Mouse (Mus musculus): ENCODE measurements around the gene Pcbp1.
"Not testable (repeated sequence)": the region's sequence is repeated elsewhere in the genome, so short reads cannot be mapped to it uniquely, and the experiment has no call there.

Pcbp1 gene

DNA sequence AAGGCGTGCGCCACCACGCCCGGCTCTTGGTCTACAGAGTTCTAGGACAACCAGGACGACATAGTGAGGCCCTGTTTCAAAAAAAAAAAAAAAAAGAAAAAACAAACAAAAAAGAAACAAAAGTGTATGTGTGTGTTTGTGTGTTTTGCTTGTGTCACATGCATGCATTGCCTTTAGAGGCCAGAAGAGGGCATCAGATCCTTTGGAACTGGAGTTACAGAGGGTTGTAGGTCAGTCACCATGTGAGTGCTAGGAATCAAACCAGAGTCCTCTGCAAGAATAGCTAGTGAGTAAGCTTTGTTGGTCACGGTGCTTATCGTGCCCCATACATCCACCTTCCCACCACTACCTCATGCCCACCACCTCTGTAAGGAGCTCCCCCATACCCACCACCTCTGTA, 31.4 kb downstream of the Pcbp1 start:
- no peak for DNase-seq (ENCODE audit: low read depth, low spot score)

DNA sequence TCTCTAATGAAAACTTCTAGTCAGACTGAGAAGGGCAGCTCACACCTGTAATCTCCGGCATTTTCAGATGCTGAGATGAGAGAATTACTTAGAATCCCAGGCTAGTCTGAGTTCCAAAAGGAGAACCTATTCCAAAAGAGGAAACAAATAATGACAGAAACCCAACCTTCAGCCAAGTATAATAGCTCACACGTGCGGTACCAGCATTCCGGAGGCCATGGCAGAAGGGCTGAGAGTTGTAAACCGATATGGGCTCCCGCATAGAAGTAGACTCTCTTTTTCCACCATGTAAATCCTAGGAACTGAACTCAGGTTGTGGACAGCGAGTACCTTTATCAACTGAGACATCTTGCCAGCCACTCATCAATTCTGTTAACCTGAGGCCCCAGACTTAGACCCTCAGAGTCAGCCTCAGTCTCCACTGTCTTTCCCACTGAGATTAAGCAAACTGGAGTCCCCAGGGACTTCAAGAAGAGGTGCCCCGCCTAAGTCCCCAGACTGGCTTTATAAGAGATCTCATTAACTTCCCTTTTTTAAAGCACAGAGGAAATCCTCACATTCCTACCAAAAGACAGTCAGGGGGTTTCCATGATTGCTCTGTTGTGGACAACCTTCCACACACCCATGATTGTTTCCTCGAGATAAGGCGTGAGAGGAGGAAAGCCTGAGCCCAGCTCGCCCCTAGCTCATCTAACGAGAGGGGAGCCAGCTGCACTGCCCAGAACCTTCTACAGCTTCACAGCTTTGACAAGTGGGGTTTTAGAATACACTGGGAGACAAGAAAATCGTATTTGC, 32.5 kb downstream of the Pcbp1 start:
- no peak for DNase-seq (ENCODE audit: low read depth, low spot score)

DNA sequence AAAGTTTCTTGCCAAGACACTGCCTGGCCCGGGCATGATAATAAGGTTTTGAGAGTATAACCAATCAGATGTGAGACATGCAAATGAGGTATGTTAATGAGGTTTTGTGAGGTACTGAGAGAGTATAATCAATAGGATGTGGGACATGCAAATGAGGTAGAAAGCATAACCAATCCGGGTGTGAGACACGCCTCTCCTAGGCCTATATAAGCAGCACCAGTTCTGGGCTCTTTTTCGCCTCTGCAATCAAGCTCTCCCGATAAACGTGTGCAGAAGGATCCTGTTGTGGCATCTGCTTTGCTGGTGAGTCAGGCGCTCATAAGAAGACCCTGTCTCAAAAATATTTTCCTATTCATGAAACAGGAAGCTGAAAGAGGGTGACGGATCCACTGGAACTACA, 35.7 kb downstream of the Pcbp1 start:
- DNase-seq (ENCODE audit: low read depth, low spot score), result not testable (repeated sequence)

DNA sequence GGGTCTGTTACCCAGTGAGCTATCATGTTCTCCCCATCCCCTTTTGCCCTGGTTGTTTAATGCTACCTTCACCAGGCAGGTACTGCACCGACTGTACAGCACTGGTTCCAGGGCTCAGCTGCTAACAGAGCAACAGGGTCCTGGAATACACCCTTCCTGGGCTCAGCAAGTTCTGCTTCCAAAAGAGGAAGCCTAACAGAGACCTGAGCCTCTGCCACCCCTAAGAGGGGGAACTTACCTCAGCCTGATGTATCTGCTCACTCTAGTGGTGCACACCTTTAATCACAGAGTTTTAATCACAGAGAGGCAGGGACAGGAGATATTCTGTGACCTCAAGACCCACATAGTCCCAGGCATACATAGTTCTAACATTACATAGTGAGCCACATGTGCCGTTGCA, 36.2 kb downstream of the Pcbp1 start:
- DNase-seq (ENCODE audit: low read depth, low spot score), result no peak

DNA sequence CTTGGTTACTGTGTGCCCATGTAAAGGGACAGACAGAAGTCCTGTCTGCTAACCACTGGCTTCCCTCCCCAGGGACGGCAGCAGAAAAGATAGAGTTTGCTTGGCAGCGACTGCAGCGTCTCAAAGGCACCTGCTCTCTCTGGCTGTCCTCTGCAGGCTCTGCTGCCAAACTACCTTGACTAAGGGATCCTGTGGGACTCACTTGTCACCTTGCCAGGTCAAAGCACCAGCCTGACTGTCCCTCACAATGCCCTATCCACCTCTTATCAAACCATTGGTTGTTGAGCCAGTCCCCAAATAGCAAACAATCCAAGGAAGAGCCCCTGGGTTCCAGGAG, 38.0 kb downstream of the Pcbp1 start:
- DNase-seq (ENCODE audit: low read depth, low spot score), result no peak

DNA sequence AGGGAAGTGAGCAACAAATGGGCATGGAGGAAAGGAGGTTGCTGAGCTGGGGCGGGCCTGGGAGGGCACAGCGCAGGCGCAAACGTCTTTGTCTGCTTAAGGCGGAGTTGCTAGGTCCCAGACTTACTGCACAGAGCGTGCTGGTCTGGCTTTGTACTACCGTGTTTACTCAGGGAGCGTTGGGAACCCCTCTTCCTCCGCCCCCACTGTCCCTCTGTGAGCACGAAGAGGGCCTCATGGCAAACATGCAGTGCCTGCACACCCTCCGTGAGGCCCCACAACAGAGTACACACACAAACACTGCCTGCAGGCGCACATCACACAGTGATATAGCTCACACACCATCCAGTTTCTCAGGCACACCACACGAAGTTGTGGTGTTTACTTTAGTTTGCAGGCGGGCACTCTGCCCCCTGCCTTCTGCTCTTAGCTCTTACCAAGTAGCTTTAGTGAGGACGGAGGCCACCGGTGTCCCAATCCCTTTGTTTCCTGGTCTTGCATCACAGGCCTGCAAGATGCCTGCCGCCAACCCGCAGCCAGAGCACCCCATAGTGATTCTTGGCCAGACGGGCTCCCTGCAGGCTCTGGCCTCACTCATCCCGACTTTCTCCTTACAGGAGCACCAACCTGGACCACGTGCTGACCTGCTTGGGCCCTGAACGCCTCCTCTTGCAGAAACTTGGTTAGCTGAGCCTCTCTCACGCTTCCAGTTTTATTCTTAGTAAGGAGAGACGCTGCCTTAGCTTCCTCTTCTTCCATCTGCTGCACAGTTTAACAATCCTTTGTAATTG, 38.6 kb downstream of the Pcbp1 start:
- peak; percentile 84 for DNase-seq (ENCODE audit: low read depth, low spot score)

DNA sequence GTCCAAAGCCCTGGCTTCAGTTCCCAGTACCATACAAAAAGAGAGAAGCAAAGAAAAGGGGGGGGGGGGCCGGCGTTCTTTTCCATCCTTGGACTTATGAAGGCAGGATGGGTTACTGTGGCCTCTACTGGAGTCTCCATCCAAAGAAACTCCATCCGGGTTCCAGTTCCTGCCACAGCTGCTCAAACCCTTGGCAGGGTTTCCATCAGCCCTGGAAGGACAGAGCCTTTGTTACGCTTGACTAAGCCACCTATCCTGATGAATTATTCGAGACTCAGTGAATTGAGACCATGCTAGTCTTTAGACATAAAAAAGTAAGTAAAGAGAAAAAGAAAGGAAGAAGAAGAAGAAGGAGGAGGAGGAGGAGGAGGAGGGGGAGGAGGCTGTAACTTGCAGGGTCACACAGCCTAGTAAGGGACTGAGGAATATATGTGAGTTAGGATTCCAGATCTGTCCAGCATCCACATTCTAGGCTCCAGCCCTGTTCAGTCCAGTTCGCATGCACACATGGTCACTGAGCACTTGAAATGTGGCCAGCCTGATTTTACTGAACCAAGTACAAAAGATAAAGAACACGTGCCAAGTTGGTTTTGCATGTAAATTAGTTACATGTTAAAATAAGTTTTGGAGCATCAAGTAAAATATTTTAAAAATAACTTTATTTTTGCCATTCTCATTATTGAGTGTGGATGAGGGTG, 40.0 kb downstream of the Pcbp1 start:
- DNase-seq (ENCODE audit: low read depth, low spot score), result no peak

DNA sequence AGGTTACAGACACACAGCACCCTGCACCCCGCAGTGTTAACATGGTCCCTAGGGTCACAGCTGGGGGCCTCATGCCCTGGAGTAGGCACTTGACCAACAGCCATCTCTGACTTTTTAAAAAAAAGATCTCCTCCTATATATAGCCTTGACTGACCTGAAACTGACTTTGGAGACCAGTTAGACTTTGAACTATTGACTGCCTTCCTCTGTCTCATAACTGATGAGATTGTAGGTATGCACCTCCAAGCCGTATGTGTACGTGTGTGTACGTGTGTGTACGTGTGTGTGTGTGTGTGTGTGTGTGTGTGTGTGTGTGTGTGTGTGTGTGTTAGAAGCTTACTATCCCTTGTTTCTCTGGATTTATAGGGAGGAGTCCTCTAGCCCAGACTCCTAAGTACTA, 44.2 kb downstream of the Pcbp1 start:
- no peak for DNase-seq (ENCODE audit: low read depth, low spot score)

DNA sequence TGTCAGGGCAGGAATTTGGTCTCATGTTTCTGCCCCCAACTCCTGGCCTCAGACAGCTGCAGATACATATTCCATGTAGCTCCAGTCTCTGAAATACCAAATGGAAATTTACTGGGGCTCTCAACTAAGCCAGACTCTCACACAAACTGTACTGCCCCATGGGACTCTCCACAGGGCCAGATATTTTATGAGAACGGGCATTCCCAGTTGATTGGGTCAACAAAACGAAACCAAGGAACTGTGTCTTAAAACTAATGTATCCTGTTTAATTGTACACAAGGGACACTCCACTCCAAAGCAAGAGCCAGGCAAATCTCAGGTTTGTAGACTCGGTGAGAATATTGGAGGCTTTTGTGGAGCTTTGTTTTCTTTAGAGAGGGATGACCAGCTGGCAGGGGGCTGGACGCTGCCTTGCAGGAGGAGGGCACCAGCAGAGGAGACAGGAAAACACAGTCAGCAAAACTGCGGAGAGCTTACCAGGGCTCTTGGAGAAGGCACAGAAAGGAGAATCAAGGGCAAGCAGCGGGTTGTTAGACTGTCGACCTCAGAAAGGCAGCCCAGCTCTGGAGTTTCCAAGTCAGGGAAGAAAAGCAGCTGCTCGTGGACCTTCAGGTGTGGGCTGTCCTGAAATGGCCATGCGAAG, 45.8 kb downstream of the Pcbp1 start:
- no peak for DNase-seq (ENCODE audit: low read depth, low spot score)

DNA sequence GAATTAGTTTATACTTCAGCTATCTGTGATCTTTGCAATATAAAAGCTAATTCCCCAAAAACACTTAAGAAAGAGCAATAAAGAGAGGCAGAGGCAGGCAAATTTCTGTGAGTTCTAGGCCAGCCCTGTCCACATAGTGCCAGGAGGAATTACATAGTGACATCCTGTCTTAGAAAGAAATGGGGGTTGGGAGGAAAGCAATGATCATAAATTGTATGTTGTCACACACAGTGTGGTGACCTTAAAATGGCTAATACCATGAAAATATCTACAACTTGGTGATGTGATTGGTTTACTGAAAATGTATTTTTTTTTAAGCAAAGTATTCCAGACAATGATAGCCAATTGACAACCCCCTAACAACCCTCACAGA, 46.3 kb downstream of the Pcbp1 start:
- no peak for DNase-seq (ENCODE audit: low read depth, low spot score)

DNA sequence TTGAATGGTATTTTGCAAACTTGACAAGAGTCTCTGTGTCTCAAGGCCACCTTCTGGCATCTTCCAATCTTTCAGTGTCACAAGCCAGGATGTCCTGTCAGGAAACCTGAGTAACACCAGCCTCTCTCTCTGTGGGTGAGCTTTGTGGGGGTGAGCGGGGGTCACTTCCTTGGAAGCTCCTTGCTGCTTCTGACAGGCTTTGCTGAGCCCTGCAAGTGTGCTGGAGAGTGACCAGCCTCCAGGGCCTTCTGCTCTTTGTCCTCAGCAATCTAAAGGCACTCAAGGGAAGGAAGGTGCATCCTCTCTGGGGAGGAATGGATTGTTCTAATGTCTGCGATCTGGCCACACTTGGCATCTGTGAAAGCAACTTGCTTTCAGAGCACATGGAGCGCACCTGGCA, 46.8 kb downstream of the Pcbp1 start:
- no peak for DNase-seq (ENCODE audit: low read depth, low spot score)

DNA sequence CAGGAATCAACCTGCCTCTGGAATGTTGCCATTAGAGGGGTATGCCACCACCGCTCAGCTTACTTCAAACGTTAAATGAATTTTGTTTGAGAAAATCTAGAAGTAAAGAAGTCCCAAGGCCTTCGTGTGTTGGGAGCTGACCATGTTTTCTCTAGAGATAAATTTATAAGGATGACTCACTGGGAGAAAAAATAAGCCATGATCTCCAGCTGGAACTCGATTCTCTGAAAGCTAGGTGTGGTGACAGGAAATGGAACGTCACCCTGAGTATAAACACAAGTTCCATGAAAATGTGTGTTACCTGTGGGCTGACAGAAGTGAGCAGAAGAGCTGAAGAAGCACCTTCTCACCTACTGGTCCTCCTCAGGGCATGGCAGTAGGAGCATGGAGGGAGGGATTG, 49.2 kb downstream of the Pcbp1 start:
- no peak for DNase-seq (ENCODE audit: low read depth, low spot score)

DNA sequence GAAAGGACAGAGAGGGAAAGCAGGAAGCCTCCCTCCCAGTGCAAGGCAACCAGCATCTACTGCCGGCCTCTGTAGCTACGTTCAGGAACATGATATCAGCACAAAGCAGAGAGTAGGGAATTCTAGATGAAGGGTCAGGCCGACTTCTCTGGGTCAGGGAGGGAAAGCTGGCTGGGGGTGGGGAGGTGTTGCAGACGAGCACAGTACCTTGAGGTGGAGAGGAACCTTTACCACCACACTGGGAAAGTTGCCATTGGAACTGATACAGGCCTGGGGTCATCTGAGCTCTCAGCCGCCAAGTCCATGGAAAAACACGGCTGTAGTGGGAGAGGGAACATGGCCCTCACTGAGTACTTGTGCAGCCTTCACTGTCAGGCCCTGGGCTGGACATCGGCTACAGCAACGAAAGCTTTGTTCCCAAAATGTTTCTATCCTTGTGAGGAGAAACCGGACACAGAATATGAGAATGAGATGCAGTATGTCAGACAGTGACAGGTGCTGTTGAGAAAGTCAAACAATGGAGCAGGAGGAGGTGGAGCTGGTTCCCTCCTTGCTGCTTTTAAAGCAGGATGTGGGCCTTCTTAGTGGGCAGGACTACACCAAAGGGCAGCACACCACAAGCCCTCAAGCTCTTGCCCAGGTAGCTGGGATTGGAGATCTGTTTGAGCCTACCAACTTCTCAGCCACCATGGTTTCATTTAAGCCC, 50.5 kb downstream of the Pcbp1 start:
- DNase-seq (ENCODE audit: low read depth, low spot score), result no peak

DNA sequence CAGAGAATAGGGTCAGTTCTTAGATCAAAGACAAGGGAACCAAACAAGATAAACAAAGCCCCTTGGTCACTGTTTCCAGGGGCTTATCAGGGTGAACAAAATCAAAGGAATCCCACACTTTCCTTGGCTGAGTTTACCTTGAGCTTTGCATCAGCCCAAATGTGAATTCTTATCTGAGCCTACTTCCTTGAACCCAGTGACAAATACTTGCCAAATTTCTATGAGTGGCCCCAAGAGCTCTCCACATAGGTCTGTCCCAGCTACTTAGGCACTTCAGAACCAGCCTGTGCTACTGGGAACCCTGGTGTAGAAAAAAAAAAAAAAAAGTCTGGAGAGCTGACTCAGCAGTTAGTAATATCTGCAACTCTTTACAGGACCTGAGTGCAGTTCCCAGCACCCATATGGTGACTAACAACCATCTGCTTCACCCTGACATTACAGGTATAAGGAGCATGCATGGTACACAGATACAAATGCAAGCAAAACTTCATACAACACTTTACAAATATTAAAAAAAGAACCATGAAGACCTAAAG, 51.4 kb downstream of the Pcbp1 start:
- DNase-seq (ENCODE audit: low read depth, low spot score), result no peak

Measured in CD4-positive helper T cell, adult 2 months (primary cell).